Mouse (Mus musculus) forebrain, embryonic 11.5 days (tissue): ENCODE results near the gene 4930518I15Rik. TPM values are rescaled to one million over a fixed set of nuclear protein-coding genes. Genes with fewer than 3 reads are reported as not detected.
A peak's percentile ranks its signal among the peaks of the same experiment; 100 is the strongest.
"Not testable (repeated sequence)": the region's sequence is repeated elsewhere in the genome, so short reads cannot be mapped to it uniquely, and the experiment has no call there.

Experiments used
- ATAC-seq: fragments of 200-750 bp; cut with Nextera tagmentation; replicated peaks from 2 replicates; pipeline ENCODE4 v1.8.0; 2017; ENCODE audit warnings: moderate TSS enrichment; ENCODE audit not compliant: low FRiP score
- DNase-seq: peaks from one replicate; pipeline ENCODE4 v3.0.0-alpha.2; 2017; ENCODE audit warnings: low spot score
- H3K27ac ChIP-seq: fragments of 300-500 bp; sonication (generic); 2 replicates; pipeline ENCODE4 v1.5.1; 2014; ENCODE audit warnings: low read depth, low read length
- H3K27me3 ChIP-seq: fragments of 300-500 bp; sonication (generic); 2 replicates; pipeline ENCODE4 v1.6.1; 2014; ENCODE audit warnings: mild to moderate bottlenecking, low read length, mixed read lengths; ENCODE audit not compliant: control insufficient read depth, insufficient read depth
- H3K36me3 ChIP-seq: fragments of 300-500 bp; sonication (generic); 2 replicates; pipeline ENCODE4 v1.6.1; 2014; ENCODE audit warnings: mild to moderate bottlenecking, low read length, moderate library complexity, mixed read lengths; ENCODE audit not compliant: control insufficient read depth, insufficient read depth
- H3K4me1 ChIP-seq: fragments of 300-500 bp; sonication (generic); replicated peaks from 2 replicates; pipeline ENCODE4 v1.6.1; 2014; ENCODE audit warnings: low read length, mixed read lengths; ENCODE audit not compliant: control insufficient read depth, insufficient read depth
- H3K4me2 ChIP-seq: fragments of 300-500 bp; sonication (generic); 2 replicates; pipeline ENCODE4 v1.6.1; 2014; ENCODE audit warnings: low read depth, mild to moderate bottlenecking, low read length, moderate library complexity, mixed read lengths; ENCODE audit not compliant: severe bottlenecking
- H3K4me3 ChIP-seq: fragments of 300-500 bp; sonication (generic); 2 replicates; pipeline ENCODE4 v1.5.1; 2014; ENCODE audit warnings: low read depth, low read length
- H3K9ac ChIP-seq: fragments of 300-500 bp; sonication (generic); 2 replicates; pipeline ENCODE4 v1.6.1; 2014; ENCODE audit warnings: low read length
- H3K9me3 ChIP-seq: fragments of 300-500 bp; sonication (generic); 2 replicates; pipeline ENCODE4 v1.6.1; 2016; ENCODE audit warnings: low read length, mixed read lengths; ENCODE audit not compliant: control insufficient read depth
- WGBS: fragments of 180-500 bp; shearing (Covaris S2); extraction: QIAGEN DNeasy Blood & Tissue Kit; methylation state at CpG from one replicate; pipeline ENCODE4 v1.1.7; 2014; 5-methylcytosine and 5-hydroxymethylcytosine counted together
- polyA plus RNA-seq: library from polyadenylated mRNA; unstranded; fragments of >200 nt; fragmentation: Nextera tagmentation; extraction: Ambion mirVana; gene quantifications from 2 replicates; pipeline ENCODE4 v1.2.1, GENCODE M21; 2014

The 4930518I15Rik gene
- polyA plus RNA-seq: 9.9 and 10.0 TPM in 2 replicates

DNA sequence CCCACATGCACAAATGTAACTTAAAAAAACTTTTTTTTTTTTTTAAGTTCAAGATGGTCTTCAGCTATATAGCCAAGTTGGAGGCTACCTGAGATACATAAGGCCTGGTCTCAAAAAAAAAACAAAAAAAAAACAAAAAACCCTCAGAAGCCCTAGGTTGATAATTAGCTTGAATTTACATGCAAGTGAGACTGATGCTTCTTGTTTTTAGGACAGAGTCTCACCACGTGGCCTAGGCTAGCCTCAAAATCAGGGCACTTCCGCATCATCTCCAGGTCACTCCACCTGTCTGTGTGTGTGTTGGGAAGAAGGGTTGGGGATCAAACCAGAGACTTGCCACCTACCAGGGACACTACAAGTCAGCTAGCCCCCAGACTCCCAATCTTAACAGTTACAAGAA is at the start of gene 4930518I15Rik:
4930518I15Rik (minus strand) TSS at position 112 of the 400 bp plus-strand sequence.
- no peaks in the 10 kb centered on the region for H3K4me1 ChIP-seq
- DNase-seq (no peak), ATAC-seq (no peak)
- WGBS: 91% methylated on average over 2 of the region's 2 CpGs
- no peaks in the 10 kb centered on the region for H3K9me3 ChIP-seq
- H3K9ac ChIP-seq: no peak within 1 kb of the TSS
- no peaks in the 10 kb centered on the region for H3K27me3 ChIP-seq
- H3K4me2 ChIP-seq: no peak within 1 kb of the TSS
- no peak within 1 kb of the TSS for H3K4me3 ChIP-seq
- H3K36me3 ChIP-seq: 0 out of 2 replicates have a peak, but pooled peaks cover 3% of the 10 kb centered on the region
- no peak within 1 kb of the TSS for H3K27ac ChIP-seq

DNA sequence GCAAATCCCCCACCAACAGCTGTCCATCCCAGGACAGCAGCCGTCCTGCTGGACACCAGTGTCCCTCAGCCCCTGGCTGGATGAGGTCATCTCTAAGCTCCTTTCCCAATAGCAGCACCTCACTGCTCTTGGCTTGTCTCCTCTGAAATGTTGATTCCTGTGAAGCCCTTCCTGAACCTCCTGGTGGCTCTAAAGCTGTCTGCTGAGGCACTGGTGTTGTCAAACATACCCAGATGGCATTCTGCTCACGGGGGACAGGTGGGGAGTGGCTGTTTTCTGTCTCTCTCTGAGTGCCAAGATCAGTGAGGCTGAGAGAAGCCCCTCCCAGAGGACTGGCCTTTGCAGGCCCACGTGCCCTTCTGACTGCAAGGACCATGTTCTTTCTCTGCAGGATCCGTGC is 48.2 kb upstream of the 4930518I15Rik start:
- H3K9me3 ChIP-seq, H3K9ac ChIP-seq, ATAC-seq, H3K27me3 ChIP-seq, H3K4me3 ChIP-seq, H3K36me3 ChIP-seq, DNase-seq, H3K27ac ChIP-seq, H3K4me1 ChIP-seq, H3K4me2 ChIP-seq: not testable (repeated sequence)
- 46% methylated on average over 4 of the region's 4 CpGs for WGBS

DNA sequence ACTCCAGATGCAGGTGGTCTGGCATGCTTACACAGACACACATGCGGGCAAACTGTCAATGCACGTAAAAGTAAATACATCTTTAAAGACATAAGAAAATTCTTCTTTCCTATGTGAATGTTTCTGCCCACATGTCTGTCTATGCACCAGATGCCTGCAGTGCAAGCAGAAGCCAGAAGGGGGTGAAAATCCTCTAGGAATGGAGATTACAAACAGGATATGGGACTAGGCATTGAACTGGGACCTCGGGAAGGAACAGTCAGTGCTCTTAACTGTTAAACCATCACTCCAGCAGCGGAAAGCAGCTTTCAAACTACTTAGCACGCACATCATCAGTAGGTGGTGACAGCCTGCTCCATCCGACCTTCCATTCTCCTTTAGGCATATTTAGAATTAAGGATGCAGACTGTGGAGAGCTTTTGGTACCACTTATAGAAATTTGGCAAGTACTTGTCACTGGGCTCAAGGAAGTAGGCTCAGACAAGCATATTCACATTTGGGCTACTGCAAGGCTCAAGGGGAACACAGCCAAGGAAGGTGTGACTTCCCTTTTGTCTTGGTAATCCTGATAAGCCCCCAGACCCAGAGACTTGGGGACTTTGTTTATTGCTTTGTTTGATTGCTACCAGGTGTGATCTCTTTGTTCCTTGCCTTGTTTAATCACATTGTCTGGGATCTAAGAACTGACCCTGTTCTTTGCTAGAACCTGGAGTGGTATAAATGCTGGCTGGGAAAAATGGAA is 47.4 kb upstream of the 4930518I15Rik start:
- Histone ChIP-seq H3K4me2 (no peak overlapping the region), H3K27me3 (no peaks in the 10 kb centered on the region), H3K9ac (no peak overlapping the region), H3K9me3 (no peaks in the 10 kb centered on the region), H3K27ac (no peak overlapping the region), H3K36me3 (no peaks in the 10 kb centered on the region), H3K4me3 (no peak overlapping the region), H3K4me1 (no peaks in the 10 kb centered on the region)
- DNase-seq: peak; percentile 66
- no peak for ATAC-seq
- WGBS: 32% methylated on average over 6 of the region's 6 CpGs

DNA sequence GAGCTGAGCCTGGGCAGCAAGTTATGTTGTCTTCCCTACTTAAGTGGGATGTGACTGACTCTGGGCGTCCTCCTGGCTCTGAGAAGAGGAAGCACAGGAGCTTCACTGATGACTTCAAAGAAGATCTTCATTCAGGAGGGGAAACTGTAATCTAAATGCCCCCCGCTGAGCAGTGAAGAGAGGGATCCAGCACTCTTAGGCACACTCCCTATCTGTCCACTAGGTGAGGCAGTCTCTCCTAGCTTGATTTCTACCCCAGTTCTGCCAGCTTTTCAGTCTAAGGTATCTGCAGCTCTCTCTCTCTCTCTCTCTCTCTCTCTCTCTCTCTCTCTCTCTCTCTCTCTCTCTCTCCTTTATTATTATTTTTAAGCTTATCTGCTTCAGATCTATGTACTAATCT is 45.6 kb upstream of the 4930518I15Rik start:
- Histone ChIP-seq H3K27me3 (no peaks in the 10 kb centered on the region), H3K36me3 (no peaks in the 10 kb centered on the region), H3K9me3 (no peaks in the 10 kb centered on the region), H3K27ac (no peak overlapping the region), H3K4me2 (no peak overlapping the region), H3K9ac (no peak overlapping the region), H3K4me1 (no peaks in the 10 kb centered on the region), H3K4me3 (no peak overlapping the region)
- 26% methylated on average over 2 of the region's 2 CpGs for WGBS
- ATAC-seq: no peak
- DNase-seq: no peak

DNA sequence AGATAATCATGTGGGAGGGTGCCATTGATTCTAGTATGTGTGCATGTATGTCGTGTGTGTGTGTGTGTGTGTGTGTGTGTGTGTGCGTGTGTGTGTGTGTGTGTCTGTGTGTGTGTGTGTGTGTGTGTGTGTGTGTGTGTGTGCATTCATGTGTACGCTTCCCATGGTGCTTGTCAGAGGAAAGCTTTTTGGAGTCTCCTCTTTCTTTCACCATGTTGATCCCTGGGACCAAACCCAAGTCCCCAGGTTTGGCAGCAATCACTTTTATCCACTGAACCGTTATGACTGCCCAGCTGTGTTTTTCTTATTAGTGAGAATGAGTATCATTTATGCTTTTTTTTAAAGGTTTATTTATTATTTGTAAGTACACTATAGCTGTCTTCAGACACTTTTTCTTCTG is 44.7 kb upstream of the 4930518I15Rik start:
- WGBS: 81% methylated on average over 4 of the region's 4 CpGs
- not testable (repeated sequence) for H3K27ac ChIP-seq

DNA sequence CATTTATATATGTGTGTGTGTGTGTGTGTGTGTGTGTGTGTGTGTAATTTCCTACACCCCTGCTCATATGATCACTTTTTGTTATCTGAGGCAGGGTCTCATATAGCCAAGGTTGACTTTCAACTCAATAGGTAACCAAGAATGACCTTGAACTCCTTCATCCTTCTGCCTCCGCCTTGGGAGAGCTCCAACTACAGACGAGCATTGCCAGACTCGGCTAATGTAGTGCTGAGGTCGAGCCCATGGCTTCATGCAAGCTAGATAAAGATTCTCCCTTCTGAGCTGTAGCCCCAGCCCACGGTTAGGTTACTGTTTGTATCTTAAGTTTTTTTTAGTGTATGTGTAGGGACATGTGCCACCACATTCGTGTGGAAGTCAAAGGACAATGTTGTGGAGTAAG is 44.1 kb upstream of the 4930518I15Rik start:
- Histone ChIP-seq H3K9ac (no peak overlapping the region), H3K4me3 (no peak overlapping the region), H3K4me1 (no peaks in the 10 kb centered on the region), H3K27me3 (no peaks in the 10 kb centered on the region), H3K36me3 (no peaks in the 10 kb centered on the region), H3K9me3 (no peaks in the 10 kb centered on the region), H3K4me2 (no peak overlapping the region), H3K27ac (no peak overlapping the region)
- WGBS: 85% methylated on average over 6 of the region's 6 CpGs
- DNase-seq (no peak), ATAC-seq (no peak)

More for the DNA sequence above, 44.7 kb upstream of the 4930518I15Rik start:
- not testable (repeated sequence) for H3K4me2 ChIP-seq, H3K36me3 ChIP-seq, DNase-seq, H3K9me3 ChIP-seq, H3K4me3 ChIP-seq, H3K27me3 ChIP-seq, ATAC-seq, H3K9ac ChIP-seq, H3K4me1 ChIP-seq

DNA sequence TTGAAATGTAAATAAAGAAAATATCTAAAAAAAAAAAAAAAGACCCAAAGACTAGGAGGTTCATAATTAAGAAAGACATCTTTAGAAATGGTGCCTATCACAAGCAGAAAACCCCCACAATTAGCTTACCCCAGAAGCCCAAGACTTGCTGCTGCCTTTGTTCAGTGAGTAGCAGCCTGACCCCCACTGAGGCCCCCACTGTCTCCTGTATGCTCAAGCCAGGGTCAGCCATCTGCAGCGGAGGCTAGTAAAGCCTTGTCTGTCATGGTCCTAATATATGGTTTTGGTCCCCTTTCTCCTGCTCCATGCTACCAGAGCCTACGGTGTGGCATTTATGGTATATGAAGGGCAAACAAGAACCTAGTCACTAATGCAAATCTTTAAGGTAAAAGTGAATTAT is 43.6 kb upstream of the 4930518I15Rik start:
- DNase-seq (no peak), ATAC-seq (no peak)
- 91% methylated on average over 2 of the region's 2 CpGs for WGBS
- H3K27ac ChIP-seq: no peak overlapping the region
- no peaks in the 10 kb centered on the region for H3K36me3 ChIP-seq
- H3K9ac ChIP-seq: no peak overlapping the region
- H3K27me3 ChIP-seq: no peaks in the 10 kb centered on the region
- no peak overlapping the region for H3K4me2 ChIP-seq
- no peak overlapping the region for H3K4me3 ChIP-seq
- H3K4me1 ChIP-seq: no peaks in the 10 kb centered on the region
- no peaks in the 10 kb centered on the region for H3K9me3 ChIP-seq

DNA sequence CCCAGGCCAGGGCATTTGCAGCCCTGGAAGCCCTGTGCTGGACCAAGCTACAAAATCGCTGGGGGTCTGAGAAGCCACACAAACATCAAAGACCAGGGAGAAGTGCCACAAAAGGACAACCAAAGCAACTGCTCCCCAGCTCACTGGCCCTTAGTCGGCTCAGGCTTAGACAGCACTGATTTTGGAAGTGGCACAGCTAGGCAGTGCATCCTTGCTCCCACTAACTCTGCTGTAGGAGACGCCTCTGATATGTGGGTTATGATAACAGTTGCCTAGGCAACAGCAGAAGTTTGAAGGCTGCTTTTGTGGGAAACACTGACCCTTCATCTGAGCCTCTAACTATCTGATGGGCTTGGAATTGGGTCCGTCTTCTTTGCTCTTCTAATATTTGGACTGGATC is 41.4 kb upstream of the 4930518I15Rik start:
- Histone ChIP-seq H3K4me2 (no peak overlapping the region), H3K27ac (no peak overlapping the region), H3K27me3 (no peaks in the 10 kb centered on the region), H3K4me1 (no peaks in the 10 kb centered on the region), H3K36me3 (no peaks in the 10 kb centered on the region), H3K4me3 (no peak overlapping the region), H3K9ac (no peak overlapping the region), H3K9me3 (no peaks in the 10 kb centered on the region)
- DNase-seq (no peak), ATAC-seq (no peak)
- WGBS: 80% methylated on average over 4 of the region's 4 CpGs

DNA sequence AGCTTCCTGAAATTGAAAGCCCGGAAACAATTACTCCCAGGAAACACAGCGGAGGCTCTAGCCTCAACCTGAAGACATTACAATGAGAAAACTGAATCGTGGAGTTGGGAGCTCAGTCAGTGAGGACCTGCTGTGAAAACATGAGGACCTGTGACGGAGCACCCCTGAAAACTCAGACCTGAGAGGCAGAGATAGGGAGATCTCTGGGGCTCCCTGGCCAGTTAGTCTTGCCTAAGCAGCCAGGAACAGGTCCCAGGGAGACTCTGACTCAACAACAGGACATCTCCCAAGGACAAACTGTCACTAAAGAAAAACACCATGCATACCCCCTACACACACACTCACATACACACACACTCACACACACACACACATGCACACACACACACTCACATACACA is 40.6 kb upstream of the 4930518I15Rik start:
- ATAC-seq: no peak

More for the DNA sequence above, 40.6 kb upstream of the 4930518I15Rik start:
- 82% methylated on average over 4 of the region's 4 CpGs for WGBS
- no peak overlapping the region for H3K9ac ChIP-seq
- H3K36me3 ChIP-seq: no peaks in the 10 kb centered on the region
- no peaks in the 10 kb centered on the region for H3K4me1 ChIP-seq
- no peak overlapping the region for H3K27ac ChIP-seq
- no peak overlapping the region for H3K4me2 ChIP-seq
- no peak for DNase-seq
- H3K4me3 ChIP-seq: no peak overlapping the region
- H3K9me3 ChIP-seq: no peaks in the 10 kb centered on the region
- no peaks in the 10 kb centered on the region for H3K27me3 ChIP-seq
